Comparison of ENCODE assay signal across 1 mouse cellular context in genomic region chr19:53310771-53311523, GRCm38 (mm10).
TF ChIP-seq lines count a peak whose summit lies in the region.

No protein-coding gene starts in this region.

TF ChIP-seq in CH12.LX, 34 proteins besides CTCF, POLR2A, EP300 and RAD21 (continued from another document):
- TF ChIP-seq MAX (IDR thresholded peaks at IDR 0.05; ENCODE audit: low read length) (no peak), JUND (conservative IDR thresholded peaks at IDR 0.05; ENCODE audit: low read depth, low read length) (no peak)
